Mouse (Mus musculus): ENCODE results near the gene Tnrc6c.

GRCm38 (mm10) chr11:117611860-117612259 is 42.2 kb upstream of the Tnrc6c start:
- no peak for TF ChIP-seq ZMIZ1 (IDR thresholded peaks at IDR 0.05; ENCODE audit: low read depth, low read length)
- no peak for TF ChIP-seq POLR2A (IDR thresholded peaks at IDR 0.05; ENCODE audit: low read depth, low read length)
- peak in 1 of 2 experiments; percentile 61; a peak in 2 of 4 replicates for TF ChIP-seq CTCF (conservative IDR thresholded peaks at IDR 0.05 in 1 of 2, IDR thresholded peaks at IDR 0.05 in 1 of 2; ENCODE audit: low read depth in 2 of 2, low read length in 2 of 2)
- TF ChIP-seq ELF1 (IDR thresholded peaks at IDR 0.05; ENCODE audit: low read depth, low read length), result no peak
- no peak for TF ChIP-seq EP300 (IDR thresholded peaks at IDR 0.05; ENCODE audit: low read length)
- TF ChIP-seq ZNF384 (IDR thresholded peaks at IDR 0.05; ENCODE audit: low read depth, low read length), result no peak
- TF ChIP-seq MXI1 (IDR thresholded peaks at IDR 0.05; ENCODE audit: low read depth, low read length), result no peak
- TF ChIP-seq POLR2AphosphoS2 (IDR thresholded peaks at IDR 0.05; ENCODE audit: low read depth, low read length), result no peak
